Mouse (Mus musculus): Measurements from ENCODE around the gene Rps6kc1.

DNA sequence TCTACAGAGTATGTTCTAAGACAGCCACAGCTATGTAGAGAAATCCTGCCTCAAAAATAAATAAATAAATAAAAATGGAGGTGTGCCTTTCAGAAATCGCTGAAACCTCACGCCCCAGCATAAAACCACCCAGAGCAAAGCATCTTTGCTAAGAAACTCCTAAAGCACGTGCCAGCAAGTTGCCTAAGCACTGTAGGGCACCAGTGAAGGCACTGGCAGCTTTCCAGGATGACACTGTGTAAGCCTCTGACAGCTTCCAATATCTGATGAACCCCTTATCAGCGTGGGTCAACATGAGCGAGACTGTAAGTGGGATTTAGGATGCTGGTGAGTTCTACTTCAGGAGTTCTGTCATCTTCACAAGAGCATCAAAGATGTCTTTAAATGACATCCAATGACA, 39.4 kb upstream of the Rps6kc1 start:
- no peak for TF ChIP-seq POLR2A (IDR thresholded peaks at IDR 0.05; ENCODE audit: insufficient read depth, low read depth, low read length)
- TF ChIP-seq CTCF (IDR thresholded peaks at IDR 0.05; ENCODE audit: insufficient read depth, low read depth, low read length) = no peak
